Mouse (Mus musculus) midbrain, embryonic 12.5 days (tissue): Measurements from ENCODE around the gene Abcg2. TPM values are rescaled to one million over a fixed set of nuclear protein-coding genes. Genes with fewer than 3 reads are reported as not detected.
"Not testable (repeated sequence)": the region's sequence is repeated elsewhere in the genome, so short reads cannot be mapped to it uniquely, and the experiment has no call there.

Source experiments
- ATAC-seq: fragments of 200-750 bp; cut with Nextera tagmentation; 2 replicates; pipeline ENCODE4 v1.8.0; 2017; ENCODE audit warnings: low read depth, moderate TSS enrichment, moderate library complexity; ENCODE audit not compliant: low FRiP score
- H3K27ac ChIP-seq: fragments of 300-500 bp; sonication (generic); replicated peaks from 2 replicates; pipeline ENCODE4 v1.5.1; 2016; ENCODE audit warnings: mild to moderate bottlenecking
- H3K27me3 ChIP-seq: fragments of 300-500 bp; sonication (generic); 2 replicates; pipeline ENCODE4 v1.6.1; 2016; ENCODE audit warnings: mild to moderate bottlenecking
- H3K36me3 ChIP-seq: fragments of 300-500 bp; sonication (generic); 2 replicates; pipeline ENCODE4 v1.6.1; 2016
- H3K4me1 ChIP-seq: fragments of 300-500 bp; sonication (generic); 2 replicates; pipeline ENCODE4 v1.6.1; 2016
- H3K4me2 ChIP-seq: fragments of 300-500 bp; sonication (generic); replicated peaks from 2 replicates; pipeline ENCODE4 v1.6.1; 2016; ENCODE audit warnings: mild to moderate bottlenecking, moderate library complexity
- H3K4me3 ChIP-seq: fragments of 300-500 bp; sonication (generic); 2 replicates; pipeline ENCODE4 v1.5.1; 2016; ENCODE audit warnings: mild to moderate bottlenecking
- H3K9ac ChIP-seq: fragments of 300-500 bp; sonication (generic); replicated peaks from 2 replicates; pipeline ENCODE4 v1.6.1; 2016; ENCODE audit warnings: mild to moderate bottlenecking, moderate library complexity
- H3K9me3 ChIP-seq: fragments of 300-500 bp; sonication (generic); 2 replicates; pipeline ENCODE4 v1.6.1; 2016; ENCODE audit warnings: mild to moderate bottlenecking
- WGBS: fragments of 180-500 bp; shearing (Covaris S2); methylation state at CpG from one replicate; pipeline ENCODE4 v1.1.7; 2016; 5-methylcytosine and 5-hydroxymethylcytosine counted together
- polyA plus RNA-seq: library from polyadenylated mRNA; unstranded; fragments of >200 nt; fragmentation: Nextera tagmentation; extraction: Ambion mirVana; gene quantifications from 2 replicates; pipeline ENCODE4 v1.2.1, GENCODE M21; 2016

The Abcg2 gene
- polyA plus RNA-seq, 1 experiment from 2014 or later, result 39.8 TPM

GRCm38 (mm10) chr6:58603485-58604090 lies 19.3 kb downstream of the Abcg2 start:
- H3K4me1 ChIP-seq, H3K9ac ChIP-seq, H3K9me3 ChIP-seq, H3K4me2 ChIP-seq, H3K27me3 ChIP-seq, H3K36me3 ChIP-seq, H3K4me3 ChIP-seq, H3K27ac ChIP-seq: not testable (repeated sequence)
- 74% methylated on average over 3 of the region's 3 CpGs for WGBS
- peak; percentile 66 for ATAC-seq

DNA sequence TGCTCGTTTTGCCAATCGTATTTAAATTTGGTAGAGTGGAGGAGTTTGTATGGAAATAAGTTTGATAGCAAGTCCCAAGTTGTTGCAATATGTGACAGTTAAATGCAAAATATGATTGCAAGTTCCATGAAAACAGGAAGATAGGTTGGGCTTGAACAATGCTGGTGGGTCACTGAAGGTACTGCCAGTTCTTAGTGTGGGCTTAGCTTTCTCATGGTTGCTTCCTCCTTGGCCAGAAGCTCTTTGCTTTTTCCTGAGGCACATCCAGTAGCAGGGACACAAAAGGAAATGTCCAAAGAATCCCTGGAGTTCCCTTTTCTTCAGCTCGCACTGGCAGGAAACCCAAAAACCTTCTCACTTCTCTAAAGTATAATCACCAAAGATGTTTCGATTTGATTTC lies 22.3 kb downstream of the Abcg2 start:
- WGBS, result 91% methylated on average over 4 of the region's 4 CpGs
- no peak overlapping the region for H3K27ac ChIP-seq
- no peaks in the 10 kb centered on the region for H3K36me3 ChIP-seq
- no peaks in the 10 kb centered on the region for H3K4me1 ChIP-seq
- no peaks in the 10 kb centered on the region for H3K27me3 ChIP-seq
- ATAC-seq, result no peak
- no peak overlapping the region for H3K4me2 ChIP-seq
- H3K4me3 ChIP-seq, result no peak overlapping the region
- peaks cover 3% of the 10 kb centered on the region; the same call in 1 of the 2 replicates for H3K9me3 ChIP-seq
- H3K9ac ChIP-seq, result no peak overlapping the region

GRCm38 (mm10) chr6:58608422-58608821 lies 24.1 kb downstream of the Abcg2 start:
- Histone ChIP-seq H3K4me1 (no peaks in the 10 kb centered on the region), H3K9ac (no peak overlapping the region), H3K27me3 (no peaks in the 10 kb centered on the region), H3K4me3 (no peak overlapping the region), H3K4me2 (no peak overlapping the region), H3K9me3 (peaks cover 4% of the 10 kb centered on the region; the same call in 1 of the 2 replicates), H3K36me3 (no peaks in the 10 kb centered on the region), H3K27ac (no peak overlapping the region)
- 66% methylated on average over 2 of the region's 2 CpGs for WGBS
- no peak for ATAC-seq

DNA sequence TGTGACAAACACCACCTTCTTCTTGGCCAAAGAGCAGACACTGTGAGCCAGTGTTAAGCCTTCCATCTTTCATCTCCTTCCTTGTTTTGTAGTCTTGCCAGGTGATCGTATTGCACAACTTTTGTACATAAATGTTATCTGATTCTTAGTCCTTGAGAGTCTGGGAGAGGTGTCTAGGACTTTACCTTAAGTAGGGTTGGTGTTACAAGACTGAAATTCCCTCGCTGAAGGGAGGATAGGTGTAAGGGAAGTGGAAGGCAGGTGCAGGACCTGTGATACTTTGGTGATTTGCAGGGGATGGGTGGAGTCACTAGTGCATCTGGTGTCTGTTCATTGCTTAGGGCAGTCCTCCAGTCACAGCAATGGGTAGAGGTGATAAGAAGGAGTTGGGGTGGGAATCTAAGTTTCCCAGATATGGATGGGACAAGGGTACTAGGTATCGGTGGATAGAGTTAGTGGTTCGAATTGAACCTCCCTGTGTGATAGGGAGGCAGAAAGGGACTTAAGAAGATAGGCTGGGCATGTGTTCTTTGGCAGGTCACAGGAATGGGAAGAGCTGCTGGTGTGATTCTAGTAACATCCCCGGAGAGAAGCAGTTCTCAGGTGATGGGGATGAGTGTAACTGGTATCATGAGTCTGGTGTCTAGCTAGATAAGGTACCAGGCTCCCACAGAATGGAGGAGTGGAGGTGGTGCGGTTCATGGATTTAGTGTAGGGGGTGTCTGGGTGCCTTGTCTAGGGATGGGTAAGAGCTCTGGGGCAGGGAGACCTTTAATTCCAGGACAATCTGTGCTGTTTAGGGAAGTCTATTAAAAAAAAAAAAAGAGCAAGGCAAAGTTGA lies 25.8 kb downstream of the Abcg2 start:
- H3K36me3 ChIP-seq, result no peaks in the 10 kb centered on the region
- H3K27me3 ChIP-seq, result no peaks in the 10 kb centered on the region
- no peak overlapping the region for H3K4me2 ChIP-seq
- no peak overlapping the region for H3K4me3 ChIP-seq
- peaks cover 4% of the 10 kb centered on the region; the same call in 1 of the 2 replicates for H3K9me3 ChIP-seq
- no peak overlapping the region for H3K9ac ChIP-seq
- H3K4me1 ChIP-seq, result no peaks in the 10 kb centered on the region
- ATAC-seq, result peak; percentile 57; the same call in 1 of the 2 replicates
- WGBS, result 86% methylated on average over 6 of the region's 6 CpGs
- H3K27ac ChIP-seq, result no peak overlapping the region

GRCm38 (mm10) chr6:58610760-58611654 lies 26.7 kb downstream of the Abcg2 start:
- Histone ChIP-seq H3K4me1 (no peaks in the 10 kb centered on the region), H3K27me3 (no peaks in the 10 kb centered on the region), H3K9me3 (peaks cover 4% of the 10 kb centered on the region; the same call in 1 of the 2 replicates), H3K4me2 (no peak overlapping the region), H3K27ac (no peak overlapping the region), H3K9ac (no peak overlapping the region), H3K4me3 (no peak overlapping the region), H3K36me3 (no peaks in the 10 kb centered on the region)
- WGBS, result 72% methylated on average over 4 of the region's 4 CpGs
- peak; percentile 80 for ATAC-seq

- no peak overlapping the region for H3K27ac ChIP-seq
- no peak overlapping the region for H3K4me3 ChIP-seq
- no peak for ATAC-seq
- H3K9ac ChIP-seq, result no peak overlapping the region
- WGBS, result 87% methylated on average over 5 of the region's 5 CpGs
- H3K27me3 ChIP-seq, result no peaks in the 10 kb centered on the region
- H3K36me3 ChIP-seq, result no peaks in the 10 kb centered on the region
- no peak overlapping the region for H3K4me2 ChIP-seq
- H3K4me1 ChIP-seq, result no peaks in the 10 kb centered on the region
- H3K9me3 ChIP-seq, result no peaks in the 10 kb centered on the region
These were observed 39.8 kb downstream of the Abcg2 start for GRCm38 (mm10) chr6:58624126-58624525.

- H3K4me1 ChIP-seq, result no peaks in the 10 kb centered on the region
- no peaks in the 10 kb centered on the region for H3K9me3 ChIP-seq
- no peaks in the 10 kb centered on the region for H3K27me3 ChIP-seq
- H3K9ac ChIP-seq, result no peak overlapping the region
- ATAC-seq, result no peak
- H3K4me2 ChIP-seq, result no peak overlapping the region
- H3K27ac ChIP-seq, result no peak overlapping the region
- H3K4me3 ChIP-seq, result no peak overlapping the region
- H3K36me3 ChIP-seq, result no peaks in the 10 kb centered on the region
- 89% methylated on average over 2 of the region's 2 CpGs for WGBS
These were observed 44.9 kb downstream of the Abcg2 start for GRCm38 (mm10) chr6:58629238-58629637.

GRCm38 (mm10) chr6:58632419-58632818 lies 48.1 kb downstream of the Abcg2 start:
- H3K27ac ChIP-seq, result no peak overlapping the region
- H3K9me3 ChIP-seq, result no peaks in the 10 kb centered on the region
- no peak overlapping the region for H3K4me3 ChIP-seq
- H3K9ac ChIP-seq, result no peak overlapping the region
- 0 out of 2 replicates have a peak, but pooled peaks have one; percentile 12 for ATAC-seq
- no peak overlapping the region for H3K4me2 ChIP-seq
- no peaks in the 10 kb centered on the region for H3K36me3 ChIP-seq
- no peaks in the 10 kb centered on the region for H3K27me3 ChIP-seq
- WGBS, result 48% methylated on average over 3 of the region's 3 CpGs
- no peaks in the 10 kb centered on the region for H3K4me1 ChIP-seq

- Histone ChIP-seq H3K36me3 (no peaks in the 10 kb centered on the region), H3K4me3 (no peak overlapping the region), H3K9ac (no peak overlapping the region), H3K4me2 (no peak overlapping the region), H3K9me3 (no peaks in the 10 kb centered on the region), H3K27me3 (no peaks in the 10 kb centered on the region), H3K27ac (no peak overlapping the region), H3K4me1 (0 out of 2 replicates have a peak, but pooled peaks cover 2% of the 10 kb centered on the region)
- no peak for ATAC-seq
- 81% methylated on average over 4 of the region's 4 CpGs for WGBS
These were observed 49.4 kb downstream of the Abcg2 start for GRCm38 (mm10) chr6:58633731-58634130.

GRCm38 (mm10) chr6:58638566-58638965 lies 54.2 kb downstream of the Abcg2 start:
- H3K27ac ChIP-seq, result no peak overlapping the region
- no peak overlapping the region for H3K9ac ChIP-seq
- H3K27me3 ChIP-seq, result no peaks in the 10 kb centered on the region
- 0 out of 2 replicates have a peak, but pooled peaks cover 7% of the 10 kb centered on the region for H3K4me1 ChIP-seq
- no peak overlapping the region for H3K4me2 ChIP-seq
- H3K4me3 ChIP-seq, result no peak overlapping the region
- H3K36me3 ChIP-seq, result no peaks in the 10 kb centered on the region
- H3K9me3 ChIP-seq, result no peaks in the 10 kb centered on the region
- no peak for ATAC-seq

DNA sequence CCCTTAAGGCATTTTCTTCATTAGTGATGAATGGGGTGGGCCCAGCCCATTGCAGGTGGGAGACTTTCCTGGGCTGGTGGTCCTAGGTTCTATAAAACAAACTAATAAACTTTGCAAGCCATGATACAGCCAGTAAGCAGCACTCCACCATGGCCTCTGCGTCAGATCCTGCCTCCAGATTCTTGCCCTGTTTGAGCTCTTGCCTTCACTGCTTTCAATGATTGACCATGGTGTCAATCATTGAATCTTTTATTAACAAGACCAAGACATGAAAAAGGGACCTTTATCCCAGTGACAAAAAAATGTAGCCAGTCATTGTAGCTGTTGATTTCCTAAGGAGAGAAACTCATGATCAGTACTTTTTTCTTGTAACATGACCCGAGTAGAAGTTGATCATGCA lies 55.1 kb downstream of the Abcg2 start:
- H3K27ac ChIP-seq, result no peak overlapping the region
- WGBS, result 89% methylated on average over 2 of the region's 2 CpGs
- no peak overlapping the region for H3K9ac ChIP-seq
- ATAC-seq, result no peak
- H3K9me3 ChIP-seq, result no peaks in the 10 kb centered on the region
- H3K27me3 ChIP-seq, result no peaks in the 10 kb centered on the region
- 0 out of 2 replicates have a peak, but pooled peaks cover 7% of the 10 kb centered on the region for H3K4me1 ChIP-seq
- H3K4me3 ChIP-seq, result no peak overlapping the region
- no peak overlapping the region for H3K4me2 ChIP-seq
- H3K36me3 ChIP-seq, result no peaks in the 10 kb centered on the region
